Mouse (Mus musculus): Measurements from ENCODE around the gene Il22ra1. TPM values are rescaled to one million over a fixed set of nuclear protein-coding genes. Genes with fewer than 3 reads are reported as not detected.

Il22ra1 gene
- polyA plus RNA-seq, 1 experiment = 3.0 TPM

DNA sequence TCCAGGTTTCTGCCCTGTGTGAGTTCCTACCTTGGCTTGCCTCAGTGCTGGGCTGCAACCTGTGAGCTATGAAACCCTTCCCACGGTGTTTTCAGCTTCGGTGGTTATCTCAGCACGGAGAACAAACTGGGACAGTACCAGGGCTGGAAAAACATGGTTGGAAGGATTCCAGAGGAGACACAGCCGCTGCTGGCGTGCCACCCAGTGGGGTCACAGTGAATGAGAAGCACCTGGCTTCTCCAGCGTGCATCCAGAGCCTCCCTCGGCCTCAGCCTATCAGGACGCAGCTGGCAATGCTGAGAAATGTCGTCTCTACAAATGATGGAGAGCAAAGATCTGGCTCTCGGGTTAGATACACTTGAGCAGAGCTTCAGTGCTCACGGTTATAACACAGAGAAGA, 1.6 kb upstream of the Il22ra1 start:
- no peak overlapping the region for H3K4me3 ChIP-seq (replicated peaks; ENCODE audit: extremely low read depth, low read depth, low read length)
- H3K4me1 ChIP-seq (ENCODE audit: control insufficient read depth, insufficient read depth, low read length) = no peaks in the 10 kb centered on the region
- TF ChIP-seq POLR2A (IDR thresholded peaks at IDR 0.05; ENCODE audit: borderline replicate concordance, extremely low read depth, low read depth, low read length) = no peak
- no peak for TF ChIP-seq CTCF (IDR thresholded peaks at IDR 0.05; ENCODE audit: insufficient read depth, low read length)
- 76% methylated on average over 11 of the region's 11 CpGs for WGBS
- DNase-seq = no peak

DNA sequence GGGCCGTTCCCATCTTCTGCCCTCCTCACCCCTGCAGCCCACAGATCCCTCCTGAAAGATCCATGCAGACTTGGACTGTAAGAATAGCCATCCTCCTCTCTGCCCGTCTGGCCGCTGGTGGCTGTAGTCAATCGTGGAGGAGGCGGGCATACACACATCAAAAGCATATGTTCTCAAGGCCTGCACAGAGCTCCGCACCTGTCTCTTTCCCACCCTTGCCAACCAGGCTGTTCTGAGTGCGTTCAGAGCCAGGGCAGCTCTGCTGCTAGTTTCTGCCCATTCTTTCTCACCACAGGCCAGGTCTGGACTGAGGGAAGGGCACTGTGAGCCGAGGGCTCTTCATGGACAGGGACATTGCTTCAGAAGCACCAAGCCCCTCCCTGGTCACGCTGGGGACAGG, 2.2 kb downstream of the Il22ra1 start:
- no peaks in the 10 kb centered on the region for H3K4me1 ChIP-seq (ENCODE audit: control insufficient read depth, insufficient read depth, low read length)
- no peak for TF ChIP-seq POLR2A (IDR thresholded peaks at IDR 0.05; ENCODE audit: borderline replicate concordance, extremely low read depth, low read depth, low read length)
- TF ChIP-seq CTCF (IDR thresholded peaks at IDR 0.05; ENCODE audit: insufficient read depth, low read length) = no peak
- no peak for DNase-seq
- H3K4me3 ChIP-seq (replicated peaks; ENCODE audit: extremely low read depth, low read depth, low read length) = no peak overlapping the region
- WGBS = 82% methylated on average over 9 of the region's 9 CpGs

DNA sequence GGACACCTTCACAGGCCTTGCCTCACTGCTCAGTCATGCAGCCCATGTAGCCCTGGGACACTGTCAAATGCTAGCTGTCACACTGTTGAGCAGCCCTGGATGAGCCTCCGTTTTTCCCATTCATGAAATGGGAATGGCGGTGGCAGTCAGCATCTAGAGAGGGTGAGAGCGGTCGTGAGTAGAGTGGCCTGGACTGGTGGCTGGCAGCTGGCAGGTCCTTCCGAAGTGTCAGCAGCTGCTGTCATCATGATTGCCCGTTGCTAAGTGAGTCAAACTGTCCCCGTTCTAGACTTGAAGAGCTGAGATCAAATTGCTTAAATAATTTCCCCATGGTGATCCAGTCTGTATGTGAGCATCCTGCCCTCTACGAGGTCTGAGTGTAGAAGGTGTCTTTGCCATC, 3.0 kb downstream of the Il22ra1 start:
- WGBS = 70% methylated on average over 8 of the region's 8 CpGs
- Histone ChIP-seq H3K4me3 (replicated peaks; ENCODE audit: extremely low read depth, low read depth, low read length) (no peak overlapping the region), H3K4me1 (ENCODE audit: control insufficient read depth, insufficient read depth, low read length) (no peaks in the 10 kb centered on the region)
- TF ChIP-seq CTCF (IDR thresholded peaks at IDR 0.05; ENCODE audit: insufficient read depth, low read length) (no peak), POLR2A (IDR thresholded peaks at IDR 0.05; ENCODE audit: borderline replicate concordance, extremely low read depth, low read depth, low read length) (no peak)
- no peak for DNase-seq

DNA sequence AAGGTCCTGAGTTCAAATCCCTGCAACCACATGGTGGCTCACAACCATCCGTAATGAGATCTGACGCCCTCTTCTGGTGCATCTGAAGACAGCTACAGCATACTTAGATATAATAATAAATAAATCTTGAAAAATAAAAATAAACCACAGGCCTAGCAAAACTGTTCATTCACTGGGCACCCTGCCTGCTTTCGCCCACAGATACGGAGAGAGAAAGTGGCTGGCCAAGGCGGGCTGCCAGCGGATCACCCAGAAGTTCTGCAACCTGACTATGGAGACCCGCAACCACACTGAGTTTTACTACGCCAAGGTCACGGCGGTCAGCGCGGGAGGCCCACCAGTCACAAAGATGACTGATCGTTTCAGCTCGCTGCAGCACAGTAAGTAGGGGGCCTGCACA, 5.9 kb downstream of the Il22ra1 start:
- DNase-seq = no peak
- H3K4me1 ChIP-seq (ENCODE audit: control insufficient read depth, insufficient read depth, low read length) = no peaks in the 10 kb centered on the region
- TF ChIP-seq POLR2A (IDR thresholded peaks at IDR 0.05; ENCODE audit: borderline replicate concordance, extremely low read depth, low read depth, low read length) = no peak
- no peak for TF ChIP-seq CTCF (IDR thresholded peaks at IDR 0.05; ENCODE audit: insufficient read depth, low read length)
- 95% methylated on average over 14 of the region's 14 CpGs for WGBS
- H3K4me3 ChIP-seq (replicated peaks; ENCODE audit: extremely low read depth, low read depth, low read length) = no peak overlapping the region

DNA sequence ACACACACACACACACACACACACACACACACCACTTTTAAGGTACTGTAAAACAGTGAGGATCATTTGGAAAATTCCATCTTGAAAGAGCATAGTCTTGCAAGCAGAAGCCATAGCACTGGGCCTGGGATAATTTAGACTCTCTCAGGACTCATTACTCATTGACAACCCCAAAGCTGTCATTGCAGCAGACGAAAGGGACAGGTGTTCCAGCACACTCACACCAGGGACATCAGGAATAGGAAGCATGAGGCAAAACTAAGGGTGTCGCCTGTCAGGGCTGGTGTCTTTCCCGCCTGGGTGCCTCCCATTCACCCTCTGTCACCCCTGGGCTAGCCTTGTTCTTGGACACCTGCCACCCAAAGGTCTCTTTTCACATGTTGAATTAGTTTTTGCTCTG, 8.9 kb downstream of the Il22ra1 start:
- TF ChIP-seq POLR2A (IDR thresholded peaks at IDR 0.05; ENCODE audit: borderline replicate concordance, extremely low read depth, low read depth, low read length) (no peak), CTCF (IDR thresholded peaks at IDR 0.05; ENCODE audit: insufficient read depth, low read length) (no peak)
- no peak for DNase-seq
- 77% methylated on average over 3 of the region's 3 CpGs for WGBS
- H3K4me1 ChIP-seq (ENCODE audit: control insufficient read depth, insufficient read depth, low read length) = no peaks in the 10 kb centered on the region
- no peak overlapping the region for H3K4me3 ChIP-seq (replicated peaks; ENCODE audit: extremely low read depth, low read depth, low read length)

DNA sequence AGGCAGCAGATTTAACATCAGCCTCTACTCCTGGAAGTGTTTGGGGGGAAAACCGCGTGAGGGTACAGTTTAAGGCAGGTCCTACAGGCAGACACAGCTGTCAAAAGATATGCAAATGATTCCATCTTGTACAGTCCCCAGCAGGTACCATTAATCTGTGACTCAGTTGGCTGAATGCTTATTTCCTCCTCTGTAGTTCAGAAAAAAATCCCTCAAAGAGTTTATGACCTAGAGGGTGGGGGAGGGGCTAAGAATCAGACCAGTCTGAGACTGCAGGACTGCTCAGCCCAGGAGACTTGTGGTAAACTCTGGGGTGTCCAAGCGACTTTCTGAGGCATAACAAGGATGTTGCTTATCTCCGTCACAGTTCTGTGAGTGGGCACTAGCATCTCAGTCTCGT, 10.3 kb downstream of the Il22ra1 start:
- Histone ChIP-seq H3K4me1 (ENCODE audit: control insufficient read depth, insufficient read depth, low read length) (no peaks in the 10 kb centered on the region), H3K4me3 (replicated peaks; ENCODE audit: extremely low read depth, low read depth, low read length) (no peak overlapping the region)
- whole genome bisulfite sequencing = 39% methylated on average over 5 of the region's 5 CpGs
- no peak for TF ChIP-seq POLR2A (IDR thresholded peaks at IDR 0.05; ENCODE audit: borderline replicate concordance, extremely low read depth, low read depth, low read length)
- TF ChIP-seq CTCF (IDR thresholded peaks at IDR 0.05; ENCODE audit: insufficient read depth, low read length) = no peak
- no peak for DNase-seq

DNA sequence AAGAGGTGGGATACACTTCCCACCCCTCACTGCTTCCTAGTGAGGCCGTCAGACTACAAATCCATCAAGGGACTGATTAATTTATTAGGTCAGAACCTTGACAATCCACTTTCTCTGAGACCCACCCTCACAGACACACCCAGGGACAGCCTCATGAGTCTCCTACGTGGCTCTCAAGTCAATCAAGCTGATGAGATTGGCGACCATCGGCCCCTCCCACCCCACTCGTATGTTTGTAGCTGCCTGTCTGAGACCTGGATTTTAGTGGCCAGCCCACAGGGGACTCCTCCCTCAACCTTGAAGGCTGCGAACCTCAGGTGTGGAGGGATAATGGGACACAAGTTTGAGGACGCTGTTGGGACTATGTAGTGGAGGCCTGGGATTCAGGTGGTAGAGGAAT, 11.2 kb downstream of the Il22ra1 start:
- no peak for DNase-seq
- H3K4me3 ChIP-seq (replicated peaks; ENCODE audit: extremely low read depth, low read depth, low read length) = no peak overlapping the region
- no peaks in the 10 kb centered on the region for H3K4me1 ChIP-seq (ENCODE audit: control insufficient read depth, insufficient read depth, low read length)
- TF ChIP-seq POLR2A (IDR thresholded peaks at IDR 0.05; ENCODE audit: borderline replicate concordance, extremely low read depth, low read depth, low read length) (no peak), CTCF (IDR thresholded peaks at IDR 0.05; ENCODE audit: insufficient read depth, low read length) (no peak)
- 52% methylated on average over 7 of the region's 7 CpGs for WGBS

DNA sequence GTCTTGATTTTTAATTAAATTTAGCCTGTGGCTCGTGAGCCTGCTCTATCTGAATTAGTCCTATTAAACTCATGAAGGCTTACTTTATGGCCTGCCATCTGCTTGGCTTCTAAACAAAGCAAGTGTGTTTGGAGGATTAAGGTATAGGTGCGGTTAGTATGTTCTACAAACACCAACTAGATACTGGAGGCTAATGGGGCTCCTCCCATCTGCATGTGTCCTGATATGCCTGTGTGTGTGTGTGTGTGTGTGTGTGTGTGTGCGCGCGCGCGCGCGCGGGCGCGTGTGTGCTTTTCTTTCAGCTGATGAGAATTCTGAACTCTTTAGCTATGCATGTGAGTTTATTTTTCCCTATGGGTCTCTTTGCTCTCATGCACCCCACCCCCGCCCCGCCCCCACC, 11.7 kb downstream of the Il22ra1 start:
- WGBS = 94% methylated on average over 14 of the region's 14 CpGs

DNA sequence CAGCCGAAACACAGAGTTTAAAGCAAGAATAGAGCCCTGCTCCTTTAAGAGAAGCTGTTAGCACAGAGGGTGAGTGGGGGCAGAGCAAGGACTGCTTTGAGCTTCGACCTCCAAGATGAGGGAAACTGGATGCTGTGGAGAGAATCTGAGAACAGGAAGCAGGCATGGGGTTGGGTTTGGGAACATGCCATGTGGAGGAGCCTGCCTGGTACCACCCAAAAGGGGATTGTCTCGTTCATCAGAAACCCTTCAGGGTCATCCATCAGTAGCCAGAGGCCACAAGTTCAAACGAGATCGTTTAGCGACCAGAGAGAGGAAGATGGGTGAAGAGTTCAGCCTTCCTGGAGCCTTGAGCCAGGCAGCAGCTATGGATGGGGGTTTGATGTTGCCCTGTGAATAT, 15.5 kb downstream of the Il22ra1 start:
- H3K4me3 ChIP-seq (replicated peaks; ENCODE audit: extremely low read depth, low read depth, low read length) = no peak overlapping the region
- 14% methylated on average over 6 of the region's 6 CpGs for WGBS
- DNase-seq = no peak
- no peak for TF ChIP-seq CTCF (IDR thresholded peaks at IDR 0.05; ENCODE audit: insufficient read depth, low read length)
- no peaks in the 10 kb centered on the region for H3K4me1 ChIP-seq (ENCODE audit: control insufficient read depth, insufficient read depth, low read length)

More for the DNA sequence above, 11.7 kb downstream of the Il22ra1 start:
- H3K4me3 ChIP-seq (replicated peaks; ENCODE audit: extremely low read depth, low read depth, low read length) = no peak overlapping the region
- H3K4me1 ChIP-seq (ENCODE audit: control insufficient read depth, insufficient read depth, low read length) = no peaks in the 10 kb centered on the region
- no peak for TF ChIP-seq POLR2A (IDR thresholded peaks at IDR 0.05; ENCODE audit: borderline replicate concordance, extremely low read depth, low read depth, low read length)
- no peak for TF ChIP-seq CTCF (IDR thresholded peaks at IDR 0.05; ENCODE audit: insufficient read depth, low read length)
- DNase-seq = no peak

DNA sequence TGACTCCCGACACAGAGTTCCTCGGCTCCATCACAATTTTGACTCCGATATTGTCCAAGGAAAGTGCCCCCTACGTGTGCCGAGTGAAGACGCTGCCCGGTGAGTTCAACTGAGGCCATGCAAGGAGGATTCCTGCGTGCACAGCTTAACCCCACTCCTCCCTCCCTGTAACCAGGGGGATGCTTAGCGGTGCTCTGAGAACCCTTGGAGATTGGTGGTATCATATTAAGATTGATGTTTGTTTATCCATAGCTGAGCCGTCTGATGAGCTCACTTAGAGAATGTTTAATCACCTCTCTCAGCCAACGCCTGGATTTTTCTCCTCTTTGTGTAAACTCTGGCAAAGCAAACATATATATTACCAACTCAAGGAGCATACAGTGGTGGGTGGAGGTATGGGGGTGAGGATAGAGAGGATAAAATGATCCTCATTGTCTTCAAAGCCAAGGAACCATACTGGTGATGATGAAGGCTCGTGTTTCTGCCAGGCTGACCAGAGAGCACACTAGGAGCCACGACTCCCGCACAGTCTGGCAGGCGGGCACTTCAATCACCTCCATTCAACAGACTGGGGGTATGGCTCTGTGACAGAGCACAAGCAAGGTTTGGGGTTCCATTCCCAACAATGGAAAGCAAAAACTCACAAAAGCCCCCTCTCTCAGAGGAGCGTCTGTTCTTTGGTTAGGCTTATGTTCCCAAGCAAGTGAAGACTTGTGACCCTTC, 16.9 kb downstream of the Il22ra1 start:
- no peak for DNase-seq
- WGBS = 27% methylated on average over 16 of the region's 16 CpGs
- TF ChIP-seq POLR2A (IDR thresholded peaks at IDR 0.05; ENCODE audit: borderline replicate concordance, extremely low read depth, low read depth, low read length) = no peak
- no peak for TF ChIP-seq CTCF (IDR thresholded peaks at IDR 0.05; ENCODE audit: insufficient read depth, low read length)
- Histone ChIP-seq H3K4me3 (replicated peaks; ENCODE audit: extremely low read depth, low read depth, low read length) (no peak overlapping the region), H3K4me1 (ENCODE audit: control insufficient read depth, insufficient read depth, low read length) (no peaks in the 10 kb centered on the region)

Data from lung, adult 2 months (tissue).